Mouse (Mus musculus) neural tube, embryonic 13.5 days (tissue): ENCODE results near the gene Olfr985. TPM values are rescaled to one million over a fixed set of nuclear protein-coding genes. Genes with fewer than 3 reads are reported as not detected.

Experiments
- ATAC-seq: fragments of 200-750 bp; cut with Nextera tagmentation; 2 replicates; pipeline ENCODE4 v1.8.0; 2017; ENCODE audit warnings: low read depth, mild to moderate bottlenecking, moderate TSS enrichment, moderate library complexity
- H3K27ac ChIP-seq: fragments of 300-500 bp; sonication (generic); replicated peaks from 2 replicates; pipeline ENCODE4 v1.5.1; 2015; ENCODE audit warnings: moderate library complexity, mild to moderate bottlenecking, inconsistent platforms
- H3K27me3 ChIP-seq: fragments of 300-500 bp; sonication (generic); 2 replicates; pipeline ENCODE4 v1.6.1; 2015; ENCODE audit warnings: mild to moderate bottlenecking, inconsistent platforms
- H3K36me3 ChIP-seq: fragments of 300-500 bp; sonication (generic); 2 replicates; pipeline ENCODE4 v1.6.1; 2015; ENCODE audit warnings: mild to moderate bottlenecking, inconsistent platforms
- H3K4me1 ChIP-seq: fragments of 300-500 bp; sonication (generic); replicated peaks from 2 replicates; pipeline ENCODE4 v1.6.1; 2015; ENCODE audit warnings: inconsistent platforms
- H3K4me2 ChIP-seq: fragments of 300-500 bp; sonication (generic); 2 replicates; pipeline ENCODE4 v1.6.1; 2015; ENCODE audit warnings: inconsistent platforms, mild to moderate bottlenecking, moderate library complexity
- H3K4me3 ChIP-seq: fragments of 300-500 bp; sonication (generic); 2 replicates; pipeline ENCODE4 v1.5.1; 2015; ENCODE audit warnings: mild to moderate bottlenecking, inconsistent platforms
- H3K9ac ChIP-seq: fragments of 300-500 bp; sonication (generic); 2 replicates; pipeline ENCODE4 v1.6.1; 2015; ENCODE audit warnings: moderate library complexity, mild to moderate bottlenecking, inconsistent platforms
- H3K9me3 ChIP-seq: fragments of 300-500 bp; sonication (generic); 2 replicates; pipeline ENCODE4 v1.6.1; 2016; ENCODE audit warnings: inconsistent platforms
- WGBS: fragments of 180-500 bp; shearing (Covaris S2); methylation state at CpG from one replicate; pipeline ENCODE4 v1.1.7; 2015; 5-methylcytosine and 5-hydroxymethylcytosine counted together
- polyA plus RNA-seq: library from polyadenylated mRNA; unstranded; fragments of >200 nt; fragmentation: Nextera tagmentation; extraction: Ambion mirVana; gene quantifications from 2 replicates; pipeline ENCODE4 v1.2.1, GENCODE M21; 2015

The Olfr985 gene
- polyA plus RNA-seq: not detected in 2 replicates

GRCm38 (mm10) chr9:40130084-40130483 lies at the start of gene Olfr985:
Gene Olfr985 (minus strand): TSS chr9:40130184.
- H3K9me3 ChIP-seq: no peaks in the 10 kb centered on the region
- no peaks in the 10 kb centered on the region for H3K36me3 ChIP-seq
- H3K27ac ChIP-seq: no peak within 1 kb of the TSS
- no peak for ATAC-seq
- H3K4me2 ChIP-seq: no peak within 1 kb of the TSS
- no peaks in the 10 kb centered on the region for H3K4me1 ChIP-seq
- WGBS: 91% methylated on average over 1 of the region's 1 CpGs
- no peak within 1 kb of the TSS for H3K4me3 ChIP-seq
- H3K9ac ChIP-seq: no peak within 1 kb of the TSS
- H3K27me3 ChIP-seq: no peaks in the 10 kb centered on the region

GRCm38 (mm10) chr9:40177017-40177416 lies 47.0 kb upstream of the Olfr985 start:
- Histone ChIP-seq H3K36me3 (no peaks in the 10 kb centered on the region), H3K4me3 (no peak overlapping the region), H3K4me1 (no peaks in the 10 kb centered on the region), H3K9me3 (no peaks in the 10 kb centered on the region), H3K27ac (no peak overlapping the region), H3K27me3 (no peaks in the 10 kb centered on the region), H3K9ac (no peak overlapping the region), H3K4me2 (no peak overlapping the region)
- no peak for ATAC-seq
- WGBS: 85% methylated on average over 6 of the region's 6 CpGs

- Histone ChIP-seq H3K27me3 (no peaks in the 10 kb centered on the region), H3K27ac (no peak overlapping the region), H3K4me2 (no peak overlapping the region), H3K36me3 (no peaks in the 10 kb centered on the region), H3K4me1 (no peaks in the 10 kb centered on the region), H3K4me3 (no peak overlapping the region), H3K9me3 (no peaks in the 10 kb centered on the region), H3K9ac (no peak overlapping the region)
- 97% methylated on average over 1 of the region's 1 CpGs for WGBS
- no peak for ATAC-seq
Observed at GRCm38 (mm10) chr9:40166446-40166845, 36.5 kb upstream of the Olfr985 start.

- Histone ChIP-seq H3K9me3 (no peaks in the 10 kb centered on the region), H3K27me3 (no peaks in the 10 kb centered on the region), H3K27ac (no peak overlapping the region), H3K4me1 (no peaks in the 10 kb centered on the region), H3K9ac (no peak overlapping the region), H3K36me3 (no peaks in the 10 kb centered on the region), H3K4me3 (no peak overlapping the region), H3K4me2 (no peak overlapping the region)
- WGBS: 77% methylated on average over 4 of the region's 4 CpGs
- no peak for ATAC-seq
Observed at GRCm38 (mm10) chr9:40155118-40155644, 25.2 kb upstream of the Olfr985 start.

- no peaks in the 10 kb centered on the region for H3K9me3 ChIP-seq
- no peak overlapping the region for H3K4me3 ChIP-seq
- no peaks in the 10 kb centered on the region for H3K36me3 ChIP-seq
- no peaks in the 10 kb centered on the region for H3K4me1 ChIP-seq
- no peak overlapping the region for H3K9ac ChIP-seq
- WGBS: 48% methylated on average over 1 of the region's 1 CpGs
- H3K27ac ChIP-seq: no peak overlapping the region
- no peaks in the 10 kb centered on the region for H3K27me3 ChIP-seq
- no peak overlapping the region for H3K4me2 ChIP-seq
- no peak for ATAC-seq
Observed at GRCm38 (mm10) chr9:40141544-40141943, 11.6 kb upstream of the Olfr985 start.

- ATAC-seq: no peak
- Histone ChIP-seq H3K36me3 (no peaks in the 10 kb centered on the region), H3K9me3 (no peaks in the 10 kb centered on the region), H3K9ac (no peak overlapping the region), H3K4me3 (no peak overlapping the region), H3K4me1 (no peaks in the 10 kb centered on the region), H3K27me3 (no peaks in the 10 kb centered on the region), H3K4me2 (no peak overlapping the region), H3K27ac (no peak overlapping the region)
- 69% methylated on average over 4 of the region's 4 CpGs for WGBS
Observed at GRCm38 (mm10) chr9:40139484-40139883, 9.5 kb upstream of the Olfr985 start.

GRCm38 (mm10) chr9:40136987-40137688 lies 7.2 kb upstream of the Olfr985 start:
- no peak for ATAC-seq
- H3K4me3 ChIP-seq: no peak overlapping the region
- no peaks in the 10 kb centered on the region for H3K9me3 ChIP-seq
- no peaks in the 10 kb centered on the region for H3K4me1 ChIP-seq
- no peaks in the 10 kb centered on the region for H3K36me3 ChIP-seq
- WGBS: 86% methylated on average over 6 of the region's 6 CpGs
- no peak overlapping the region for H3K9ac ChIP-seq
- no peak overlapping the region for H3K4me2 ChIP-seq
- no peak overlapping the region for H3K27ac ChIP-seq
- no peaks in the 10 kb centered on the region for H3K27me3 ChIP-seq

GRCm38 (mm10) chr9:40130556-40130955 lies 572 bp upstream of the Olfr985 start:
- no peak for ATAC-seq

GRCm38 (mm10) chr9:40117287-40117659 lies 12.7 kb downstream of the Olfr985 start:
- H3K4me3 ChIP-seq: no peak overlapping the region
- no peaks in the 10 kb centered on the region for H3K4me1 ChIP-seq
- no peak for ATAC-seq
- no peaks in the 10 kb centered on the region for H3K36me3 ChIP-seq
- no peak overlapping the region for H3K27ac ChIP-seq
- no peaks in the 10 kb centered on the region for H3K27me3 ChIP-seq
- no peak overlapping the region for H3K9ac ChIP-seq
- WGBS: 75% methylated on average over 5 of the region's 5 CpGs
- no peaks in the 10 kb centered on the region for H3K9me3 ChIP-seq
- no peak overlapping the region for H3K4me2 ChIP-seq

More at GRCm38 (mm10) chr9:40130556-40130955, 572 bp upstream of the Olfr985 start:
- no peaks in the 10 kb centered on the region for H3K9me3 ChIP-seq
- H3K36me3 ChIP-seq: no peaks in the 10 kb centered on the region
- H3K27ac ChIP-seq: no peak overlapping the region
- 98% methylated on average over 1 of the region's 1 CpGs for WGBS
- no peak overlapping the region for H3K4me2 ChIP-seq
- H3K27me3 ChIP-seq: no peaks in the 10 kb centered on the region
- no peak overlapping the region for H3K9ac ChIP-seq
- H3K4me3 ChIP-seq: no peak overlapping the region
- H3K4me1 ChIP-seq: no peaks in the 10 kb centered on the region

- Histone ChIP-seq H3K27me3 (no peaks in the 10 kb centered on the region), H3K9me3 (no peaks in the 10 kb centered on the region), H3K9ac (no peak overlapping the region), H3K4me3 (no peak overlapping the region), H3K27ac (no peak overlapping the region), H3K4me2 (no peak overlapping the region), H3K4me1 (no peaks in the 10 kb centered on the region), H3K36me3 (no peaks in the 10 kb centered on the region)
- ATAC-seq: no peak
- WGBS: 61% methylated on average over 10 of the region's 10 CpGs
Observed at GRCm38 (mm10) chr9:40116645-40117286, 13.2 kb downstream of the Olfr985 start.

- H3K4me1 ChIP-seq: no peaks in the 10 kb centered on the region
- WGBS: 93% methylated on average over 2 of the region's 2 CpGs
- no peak within 1 kb of the TSS for H3K4me2 ChIP-seq
- no peak within 1 kb of the TSS for H3K27ac ChIP-seq
- H3K9me3 ChIP-seq: no peaks in the 10 kb centered on the region
- no peak within 1 kb of the TSS for H3K9ac ChIP-seq
- H3K4me3 ChIP-seq: no peak within 1 kb of the TSS
- no peaks in the 10 kb centered on the region for H3K27me3 ChIP-seq
- ATAC-seq: no peak
- H3K36me3 ChIP-seq: no peaks in the 10 kb centered on the region
Observed at GRCm38 (mm10) chr9:40114106-40114505, 15.9 kb downstream of the Olfr985 start, which contains the start of gene Olfr984. Gene Olfr984 (minus strand): TSS chr9:40114206.

GRCm38 (mm10) chr9:40094769-40095168 lies 35.2 kb downstream of the Olfr985 start:
- H3K27me3 ChIP-seq: no peaks in the 10 kb centered on the region
- no peaks in the 10 kb centered on the region for H3K9me3 ChIP-seq
- H3K4me2 ChIP-seq: no peak overlapping the region
- 71% methylated on average over 3 of the region's 3 CpGs for WGBS
- H3K9ac ChIP-seq: no peak overlapping the region
- H3K36me3 ChIP-seq: no peaks in the 10 kb centered on the region
- no peak for ATAC-seq
- H3K4me3 ChIP-seq: no peak overlapping the region
- H3K4me1 ChIP-seq: no peaks in the 10 kb centered on the region
- H3K27ac ChIP-seq: no peak overlapping the region
